Mouse (Mus musculus) testis, adult 2 months (tissue): ENCODE results near the gene Gpr183. TPM values are rescaled to one million over a fixed set of nuclear protein-coding genes. Genes with fewer than 3 reads are reported as not detected.

Experiments used
- H3K27ac ChIP-seq: fragments of 200-500 bp; 2 replicates; pipeline ENCODE4 v1.5.1; 2012; ENCODE audit warnings: low read depth, low read length; ENCODE audit not compliant: control insufficient read depth, insufficient read depth
- H3K27me3 ChIP-seq: fragments of 200-500 bp; 2 replicates; pipeline ENCODE4 v1.6.1; 2012; ENCODE audit warnings: mild to moderate bottlenecking, low read length, moderate library complexity; ENCODE audit not compliant: control insufficient read depth, insufficient read depth
- H3K36me3 ChIP-seq: fragments of 200-500 bp; 2 replicates; pipeline ENCODE4 v1.6.1; 2012; ENCODE audit warnings: mild to moderate bottlenecking, low read length; ENCODE audit not compliant: control insufficient read depth, insufficient read depth
- H3K4me1 ChIP-seq: fragments of 200-500 bp; 2 replicates; pipeline ENCODE4 v1.6.1; 2012; ENCODE audit warnings: low read length; ENCODE audit not compliant: control insufficient read depth, insufficient read depth
- H3K4me3 ChIP-seq: fragments of 200-500 bp; 2 replicates; pipeline ENCODE4 v1.5.1; 2012; ENCODE audit warnings: low read depth, mild to moderate bottlenecking, low read length, moderate library complexity, mixed read lengths; ENCODE audit not compliant: control insufficient read depth
- CTCF ChIP-seq: fragments of 200-500 bp; IDR thresholded peaks from 2 replicates; pipeline ENCODE4 v1.5.1; 2012; ENCODE audit warnings: low read depth, mild to moderate bottlenecking, inconsistent platforms, low read length, moderate library complexity; ENCODE audit not compliant: control insufficient read depth, insufficient read depth, insufficient replicate concordance
- POLR2A ChIP-seq: fragments of 200-500 bp; IDR thresholded peaks from 2 replicates; pipeline ENCODE4 v1.6.1; 2012; ENCODE audit warnings: low read depth, mild to moderate bottlenecking, inconsistent platforms, low read length, moderate library complexity; ENCODE audit not compliant: control insufficient read depth
- polyA plus RNA-seq: library from polyadenylated mRNA; depleted of rRNA; stranded (reverse); fragments of >200 nt; gene quantifications from 2 replicates; pipeline ENCODE4 v1.2.3, GENCODE M21; 2012

Gene Gpr183
- polyA plus RNA-seq, 1 experiment = 0.15 TPM

DNA sequence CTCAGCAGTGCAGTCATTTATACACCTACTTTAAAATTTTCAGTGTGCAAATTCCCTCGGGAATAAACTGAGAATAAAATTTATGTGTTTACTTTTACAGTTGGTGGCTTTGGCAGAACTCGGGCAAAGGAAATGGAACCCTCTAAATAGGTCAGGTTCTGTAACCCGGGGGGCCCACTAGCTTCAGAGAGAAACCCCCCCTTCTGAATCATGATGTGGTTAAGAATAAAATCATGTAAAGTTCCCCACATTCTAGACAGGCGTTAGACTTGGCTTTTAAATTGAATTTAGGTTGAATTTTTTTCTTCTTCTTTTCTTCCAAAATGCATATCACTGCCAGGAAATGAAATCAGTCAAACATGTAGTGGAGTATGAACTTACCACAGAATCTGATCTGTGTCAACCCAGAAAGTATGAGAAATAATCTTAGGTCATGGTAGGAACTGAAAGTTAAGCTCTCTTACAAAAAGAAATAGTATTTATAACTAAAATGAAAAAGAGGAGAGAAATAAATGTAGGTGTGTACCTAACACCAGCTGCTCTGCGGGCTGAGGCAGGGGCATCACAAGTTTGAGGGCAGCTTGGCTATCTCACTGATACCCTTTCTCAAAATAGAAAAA is 9.7 kb downstream of the Gpr183 start:
- H3K4me1 ChIP-seq = no peaks in the 10 kb centered on the region; the same call in 1 of the 2 replicates
- TF ChIP-seq POLR2A (no peak), CTCF (no peak)

DNA sequence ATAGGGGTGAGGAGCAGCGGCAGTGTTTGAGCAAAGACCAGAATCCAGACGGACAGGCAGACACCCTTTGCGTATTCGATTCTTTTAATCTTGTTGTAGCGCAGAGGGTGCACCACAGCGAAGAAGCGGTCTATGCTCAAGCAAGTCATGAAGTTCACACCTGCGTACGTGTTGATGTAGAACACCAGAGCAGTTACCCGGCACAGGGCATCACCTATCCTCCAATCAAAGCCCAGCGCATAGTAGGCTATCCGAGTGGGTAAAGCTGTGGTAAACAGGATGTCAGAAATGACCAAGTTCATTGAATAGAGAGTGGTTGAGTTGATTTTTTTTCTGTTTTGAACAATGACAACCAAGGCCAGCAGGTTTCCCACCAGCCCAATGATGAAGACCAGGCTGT is 10.4 kb downstream of the Gpr183 start:
- Histone ChIP-seq H3K4me3 (no peak overlapping the region), H3K36me3 (no peaks in the 10 kb centered on the region), H3K27ac (no peak overlapping the region), H3K27me3 (no peaks in the 10 kb centered on the region), H3K4me1 (no peaks in the 10 kb centered on the region)
- no peak for TF ChIP-seq POLR2A

More for the DNA sequence above, 9.7 kb downstream of the Gpr183 start:
- Histone ChIP-seq H3K27me3 (no peaks in the 10 kb centered on the region), H3K27ac (no peak overlapping the region), H3K4me3 (no peak overlapping the region), H3K36me3 (no peaks in the 10 kb centered on the region)

- Histone ChIP-seq H3K27ac (no peak overlapping the region), H3K4me1 (no peaks in the 10 kb centered on the region), H3K36me3 (no peaks in the 10 kb centered on the region), H3K4me3 (no peak overlapping the region), H3K27me3 (no peaks in the 10 kb centered on the region)
- TF ChIP-seq CTCF (no peak), POLR2A (no peak)
Observed at GRCm38 (mm10) chr14:121954129-121954528, 10.9 kb downstream of the Gpr183 start.

DNA sequence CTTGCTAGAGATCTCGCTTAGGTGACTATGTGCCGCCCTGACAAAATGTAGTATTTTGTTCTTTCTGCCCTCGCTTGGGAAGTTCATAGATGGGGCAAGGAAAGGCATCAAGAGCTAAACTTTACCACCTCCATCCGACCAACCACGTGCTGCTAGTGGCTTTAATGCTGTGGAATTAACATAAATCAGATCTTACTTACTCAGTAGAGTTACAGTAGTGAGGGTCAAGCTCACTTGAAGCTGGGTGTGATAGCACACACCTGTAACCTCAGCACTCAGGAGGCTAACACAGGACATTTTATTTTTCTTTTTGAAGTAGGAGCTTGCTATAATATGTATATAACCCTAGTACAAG is 13.0 kb downstream of the Gpr183 start:
- Histone ChIP-seq H3K27me3 (no peaks in the 10 kb centered on the region), H3K4me3 (no peak overlapping the region), H3K27ac (no peak overlapping the region), H3K4me1 (no peaks in the 10 kb centered on the region), H3K36me3 (no peaks in the 10 kb centered on the region)
- TF ChIP-seq CTCF (no peak), POLR2A (no peak)

DNA sequence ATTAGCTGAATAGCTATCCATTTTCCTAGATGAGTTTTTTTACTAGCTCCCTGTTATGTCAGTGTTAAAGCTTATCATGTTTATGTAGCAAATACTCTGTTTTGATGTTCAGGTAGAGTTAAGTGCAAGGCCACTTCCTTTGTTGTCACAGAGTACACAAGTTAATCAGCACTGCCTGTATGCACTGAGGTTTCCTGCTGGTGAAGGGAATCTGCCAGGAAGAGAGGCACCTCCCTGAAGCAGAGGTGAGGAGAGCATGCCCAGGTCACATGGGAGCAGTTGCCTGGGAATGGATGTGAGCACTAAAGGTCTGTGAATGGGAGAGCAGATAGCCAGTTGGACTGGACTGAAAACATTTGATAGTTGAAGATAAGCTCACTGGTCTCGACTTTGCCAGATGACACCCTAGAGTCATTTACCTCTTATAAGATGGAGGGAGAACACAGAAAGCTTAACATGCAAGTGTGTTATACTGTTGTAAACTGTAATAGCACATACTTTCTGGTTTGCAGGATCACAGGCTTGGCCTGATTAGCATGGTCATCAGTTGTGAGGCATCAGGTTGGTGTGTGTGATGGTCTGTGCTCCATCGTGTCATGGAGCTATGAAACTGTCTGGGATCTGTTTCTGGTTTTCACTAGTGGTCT is 13.5 kb downstream of the Gpr183 start:
- no peak overlapping the region for H3K4me3 ChIP-seq
- H3K27me3 ChIP-seq = no peaks in the 10 kb centered on the region
- H3K27ac ChIP-seq = no peak overlapping the region
- TF ChIP-seq POLR2A = no peak
- no peak for TF ChIP-seq CTCF
- H3K4me1 ChIP-seq = no peaks in the 10 kb centered on the region
- no peaks in the 10 kb centered on the region for H3K36me3 ChIP-seq

GRCm38 (mm10) chr14:121949897-121950296 is 15.1 kb downstream of the Gpr183 start:
- H3K4me1 ChIP-seq = no peaks in the 10 kb centered on the region
- no peak overlapping the region for H3K4me3 ChIP-seq
- no peaks in the 10 kb centered on the region for H3K36me3 ChIP-seq
- TF ChIP-seq POLR2A (no peak), CTCF (no peak)
- H3K27ac ChIP-seq = no peak overlapping the region
- no peaks in the 10 kb centered on the region for H3K27me3 ChIP-seq

GRCm38 (mm10) chr14:121949436-121949835 is 15.6 kb downstream of the Gpr183 start:
- Histone ChIP-seq H3K27ac (no peak overlapping the region), H3K27me3 (no peaks in the 10 kb centered on the region), H3K4me3 (no peak overlapping the region), H3K4me1 (no peaks in the 10 kb centered on the region), H3K36me3 (no peaks in the 10 kb centered on the region)
- no peak for TF ChIP-seq POLR2A
- no peak for TF ChIP-seq CTCF
